Mouse (Mus musculus): ENCODE measurements at regions not wholly inside any gene's neighbourhood (a gene's known extent, or its start where the extent isn't known, plus 50 kb on each side); places are given as distances from the start of the nearest gene placed in this dataset.
"Not testable (repeated sequence)": the region's sequence is repeated elsewhere in the genome, so short reads cannot be mapped to it uniquely, and the experiment has no call there.

GRCm38 (mm10) chr17:4532126-4532525, 462.0 kb upstream of the Arid1b start:
- no peaks in the 10 kb centered on the region for H3K9me3 ChIP-seq (replicated peaks)
- no peaks in the 10 kb centered on the region for H3K36me3 ChIP-seq
- ATAC-seq (replicated peaks; ENCODE audit: low FRiP score) = no peak
- H3K27me3 ChIP-seq = no peaks in the 10 kb centered on the region
- no peak overlapping the region for H3K27ac ChIP-seq
- H3K4me3 ChIP-seq (replicated peaks) = no peak overlapping the region
- no peak overlapping the region for H3K9ac ChIP-seq
- WGBS = 96% methylated on average over 2 of the region's 2 CpGs
- no peak overlapping the region for H3K4me2 ChIP-seq
- no peaks in the 10 kb centered on the region for H3K4me1 ChIP-seq

GRCm38 (mm10) chr17:4540435-4540834, 453.7 kb upstream of the Arid1b start:
- 88% methylated on average over 2 of the region's 2 CpGs for WGBS
- Histone ChIP-seq H3K36me3 (no peaks in the 10 kb centered on the region), H3K27ac (no peak overlapping the region), H3K9me3 (replicated peaks) (no peaks in the 10 kb centered on the region), H3K4me1 (peaks cover 7% of the 10 kb centered on the region; the same call in 1 of the 2 replicates), H3K4me3 (replicated peaks) (no peak overlapping the region), H3K4me2 (no peak overlapping the region), H3K9ac (no peak overlapping the region), H3K27me3 (no peaks in the 10 kb centered on the region)
- no peak for ATAC-seq (replicated peaks; ENCODE audit: low FRiP score)

- Histone ChIP-seq H3K4me3 (replicated peaks) (no peak overlapping the region), H3K9ac (no peak overlapping the region), H3K9me3 (replicated peaks) (no peaks in the 10 kb centered on the region), H3K27me3 (no peaks in the 10 kb centered on the region), H3K4me1 (peaks cover 7% of the 10 kb centered on the region; the same call in 1 of the 2 replicates), H3K27ac (no peak overlapping the region), H3K36me3 (no peaks in the 10 kb centered on the region), H3K4me2 (no peak overlapping the region)
- no peak for ATAC-seq (replicated peaks; ENCODE audit: low FRiP score)
- 23% methylated on average over 7 of the region's 7 CpGs for WGBS
Observed at GRCm38 (mm10) chr17:4541020-4541743, 452.9 kb upstream of the Arid1b start.

DNA sequence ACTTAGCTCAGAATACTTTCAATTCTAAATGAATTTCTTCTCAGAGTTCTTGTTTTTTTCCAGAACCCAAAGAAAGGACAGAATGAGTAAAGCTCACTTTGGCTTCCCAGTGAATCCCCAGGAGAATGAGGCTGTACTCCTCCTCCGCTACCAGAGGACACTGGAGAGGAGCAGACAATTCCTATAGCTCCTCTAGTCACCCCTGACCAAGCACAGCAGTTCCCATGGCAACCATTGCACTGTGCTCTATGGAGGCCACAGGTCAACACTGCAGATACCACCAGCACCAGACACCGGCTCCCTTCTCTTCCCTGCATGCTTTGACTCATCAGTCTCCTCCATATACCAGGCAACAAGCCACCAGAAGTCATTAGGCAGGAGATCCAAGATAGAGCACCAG, 447.6 kb upstream of the Arid1b start:
- H3K4me1 ChIP-seq = 0 out of 2 replicates have a peak, but pooled peaks cover 4% of the 10 kb centered on the region
- H3K9me3 ChIP-seq (replicated peaks) = no peaks in the 10 kb centered on the region
- no peak overlapping the region for H3K4me3 ChIP-seq (replicated peaks)
- H3K27ac ChIP-seq = no peak overlapping the region
- no peaks in the 10 kb centered on the region for H3K36me3 ChIP-seq
- no peaks in the 10 kb centered on the region for H3K27me3 ChIP-seq
- 39% methylated on average over 2 of the region's 2 CpGs for WGBS
- H3K4me2 ChIP-seq = no peak overlapping the region
- ATAC-seq (replicated peaks; ENCODE audit: low FRiP score) = no peak
- no peak overlapping the region for H3K9ac ChIP-seq

- H3K4me1 ChIP-seq; H3K9me3 ChIP-seq (replicated peaks); H3K27me3 ChIP-seq; H3K4me2 ChIP-seq; H3K36me3 ChIP-seq; H3K4me3 ChIP-seq (replicated peaks); ATAC-seq (replicated peaks; ENCODE audit: low FRiP score); H3K27ac ChIP-seq; H3K9ac ChIP-seq: not testable (repeated sequence)
- WGBS = 80% methylated on average over 4 of the region's 4 CpGs
Observed at GRCm38 (mm10) chr17:4553026-4553425, 441.1 kb upstream of the Arid1b start.

DNA sequence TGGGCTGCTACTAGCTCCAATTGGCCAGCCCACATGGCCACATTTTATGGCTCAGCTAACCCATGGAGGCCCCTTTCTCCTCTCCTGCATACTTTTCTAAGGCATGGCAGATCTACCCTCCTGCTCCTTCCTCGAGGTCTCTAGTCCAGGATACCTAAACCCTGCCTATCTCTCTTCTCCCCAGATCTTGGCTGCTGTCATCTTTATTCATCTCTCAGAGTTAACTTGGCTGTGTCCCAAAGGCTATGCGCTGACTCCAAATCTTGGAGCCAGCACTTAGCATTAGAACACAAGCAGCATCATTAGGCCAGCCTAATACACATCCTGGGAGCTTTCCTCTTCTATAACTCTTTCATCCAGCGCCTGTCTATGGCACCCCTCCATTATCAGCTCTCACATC, 430.5 kb upstream of the Arid1b start:
- Histone ChIP-seq H3K9me3 (replicated peaks) (no peaks in the 10 kb centered on the region), H3K36me3 (no peaks in the 10 kb centered on the region), H3K9ac (no peak overlapping the region), H3K4me1 (peaks cover 15% of the 10 kb centered on the region), H3K4me3 (replicated peaks) (no peak overlapping the region), H3K27ac (no peak overlapping the region), H3K4me2 (no peak overlapping the region), H3K27me3 (no peaks in the 10 kb centered on the region)
- WGBS = 61% methylated on average over 3 of the region's 3 CpGs
- no peak for ATAC-seq (replicated peaks; ENCODE audit: low FRiP score)

GRCm38 (mm10) chr17:4576883-4577282, 417.2 kb upstream of the Arid1b start:
- H3K4me1 ChIP-seq = no peaks in the 10 kb centered on the region
- no peak overlapping the region for H3K9ac ChIP-seq
- H3K36me3 ChIP-seq = no peaks in the 10 kb centered on the region
- H3K4me3 ChIP-seq (replicated peaks) = no peak overlapping the region
- H3K9me3 ChIP-seq (replicated peaks) = no peaks in the 10 kb centered on the region
- H3K4me2 ChIP-seq = no peak overlapping the region
- ATAC-seq (replicated peaks; ENCODE audit: low FRiP score) = no peak
- WGBS = 65% methylated on average over 5 of the region's 5 CpGs
- no peaks in the 10 kb centered on the region for H3K27me3 ChIP-seq
- no peak overlapping the region for H3K27ac ChIP-seq

- Histone ChIP-seq H3K4me2 (no peak overlapping the region), H3K9me3 (replicated peaks) (no peaks in the 10 kb centered on the region), H3K4me1 (no peaks in the 10 kb centered on the region), H3K27ac (no peak overlapping the region), H3K4me3 (replicated peaks) (no peak overlapping the region), H3K36me3 (no peaks in the 10 kb centered on the region), H3K27me3 (no peaks in the 10 kb centered on the region), H3K9ac (no peak overlapping the region)
- no peak for ATAC-seq (replicated peaks; ENCODE audit: low FRiP score)
- WGBS = 85% methylated on average over 11 of the region's 11 CpGs
Observed at GRCm38 (mm10) chr17:4581851-4582250, 412.3 kb upstream of the Arid1b start.

DNA sequence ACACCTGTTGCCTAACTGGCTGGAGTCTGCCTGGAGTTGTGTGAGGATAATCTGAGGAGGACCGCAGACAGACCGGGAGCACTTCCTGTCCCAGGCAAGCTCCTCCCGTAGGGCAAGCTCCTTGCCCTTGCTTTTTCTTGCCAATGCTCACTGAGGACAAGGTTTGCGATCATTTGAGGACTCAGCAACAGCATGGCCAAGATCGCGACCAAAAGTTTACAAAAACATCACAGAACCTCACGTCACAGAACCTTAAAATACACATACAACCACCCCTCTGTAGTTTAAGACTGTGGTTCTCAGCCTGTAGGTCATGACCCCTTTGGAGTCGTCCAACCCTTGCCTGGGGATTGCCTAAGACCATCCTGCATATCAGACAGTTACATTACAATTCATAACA, 383.7 kb upstream of the Arid1b start:
- Histone ChIP-seq H3K27me3 (no peaks in the 10 kb centered on the region), H3K9me3 (replicated peaks) (no peaks in the 10 kb centered on the region), H3K9ac (no peak overlapping the region), H3K27ac (no peak overlapping the region), H3K36me3 (no peaks in the 10 kb centered on the region), H3K4me3 (replicated peaks) (no peak overlapping the region), H3K4me1 (0 out of 2 replicates have a peak, but pooled peaks cover 3% of the 10 kb centered on the region), H3K4me2 (no peak overlapping the region)
- WGBS = 80% methylated on average over 8 of the region's 8 CpGs
- ATAC-seq (replicated peaks; ENCODE audit: low FRiP score) = no peak

DNA sequence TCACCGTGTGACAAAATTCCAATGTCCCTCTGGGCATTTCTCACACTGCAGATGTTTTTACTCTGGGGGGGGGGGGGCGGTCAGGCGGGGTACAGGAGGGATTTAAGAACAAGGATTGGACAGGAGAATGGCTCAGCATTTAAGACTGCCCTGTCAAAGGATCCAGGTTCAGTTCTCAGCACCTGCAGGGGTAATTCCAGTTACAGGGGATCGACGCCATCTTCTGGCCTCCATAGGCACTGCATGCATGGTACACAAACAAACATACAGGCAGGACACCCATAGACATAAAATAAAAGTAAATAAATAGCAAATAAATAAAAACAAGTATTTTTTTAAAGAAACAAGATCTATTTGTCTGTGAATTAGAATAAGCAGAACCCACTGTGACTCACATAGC, 383.1 kb upstream of the Arid1b start:
- Histone ChIP-seq H3K4me3 (replicated peaks) (no peak overlapping the region), H3K9me3 (replicated peaks) (no peaks in the 10 kb centered on the region), H3K4me1 (0 out of 2 replicates have a peak, but pooled peaks cover 3% of the 10 kb centered on the region), H3K27me3 (no peaks in the 10 kb centered on the region), H3K9ac (no peak overlapping the region), H3K4me2 (no peak overlapping the region), H3K27ac (no peak overlapping the region), H3K36me3 (no peaks in the 10 kb centered on the region)
- WGBS = 87% methylated on average over 5 of the region's 5 CpGs
- ATAC-seq (replicated peaks; ENCODE audit: low FRiP score) = no peak

GRCm38 (mm10) chr17:4611711-4612110, 382.4 kb upstream of the Arid1b start:
- H3K4me2 ChIP-seq = no peak overlapping the region
- WGBS = 84% methylated on average over 2 of the region's 2 CpGs
- no peaks in the 10 kb centered on the region for H3K36me3 ChIP-seq
- H3K9ac ChIP-seq = no peak overlapping the region
- no peak overlapping the region for H3K27ac ChIP-seq
- no peaks in the 10 kb centered on the region for H3K27me3 ChIP-seq
- H3K4me3 ChIP-seq (replicated peaks) = no peak overlapping the region
- H3K4me1 ChIP-seq = 0 out of 2 replicates have a peak, but pooled peaks cover 3% of the 10 kb centered on the region
- no peaks in the 10 kb centered on the region for H3K9me3 ChIP-seq (replicated peaks)
- no peak for ATAC-seq (replicated peaks; ENCODE audit: low FRiP score)

GRCm38 (mm10) chr17:4612136-4612535, 382.0 kb upstream of the Arid1b start:
- no peak for ATAC-seq (replicated peaks; ENCODE audit: low FRiP score)
- no peaks in the 10 kb centered on the region for H3K9me3 ChIP-seq (replicated peaks)
- H3K4me1 ChIP-seq = 0 out of 2 replicates have a peak, but pooled peaks cover 3% of the 10 kb centered on the region
- H3K4me3 ChIP-seq (replicated peaks) = no peak overlapping the region
- H3K4me2 ChIP-seq = no peak overlapping the region
- no peaks in the 10 kb centered on the region for H3K36me3 ChIP-seq
- no peak overlapping the region for H3K9ac ChIP-seq
- H3K27ac ChIP-seq = no peak overlapping the region
- no peaks in the 10 kb centered on the region for H3K27me3 ChIP-seq
- WGBS = 50% methylated on average over 10 of the region's 10 CpGs

GRCm38 (mm10) chr17:4612741-4613140, 381.4 kb upstream of the Arid1b start:
- no peak overlapping the region for H3K27ac ChIP-seq
- no peak overlapping the region for H3K9ac ChIP-seq
- 80% methylated on average over 7 of the region's 7 CpGs for WGBS
- H3K4me3 ChIP-seq (replicated peaks) = no peak overlapping the region
- no peaks in the 10 kb centered on the region for H3K36me3 ChIP-seq
- no peak for ATAC-seq (replicated peaks; ENCODE audit: low FRiP score)
- H3K4me1 ChIP-seq = 0 out of 2 replicates have a peak, but pooled peaks cover 3% of the 10 kb centered on the region
- H3K4me2 ChIP-seq = no peak overlapping the region
- no peaks in the 10 kb centered on the region for H3K27me3 ChIP-seq
- no peaks in the 10 kb centered on the region for H3K9me3 ChIP-seq (replicated peaks)
